Mouse (Mus musculus) ES-Bruce4 (cell line): ENCODE data around the gene Serpine2.

Experiments
- CTCF ChIP-seq: IDR thresholded peaks from one replicate; pipeline ENCODE4 v1.8.1; 2011; ENCODE audit warnings: low read depth, low read length
- EP300 ChIP-seq: IDR thresholded peaks from 2 replicates; pipeline ENCODE4 v1.6.1; 2011; ENCODE audit warnings: low read depth, low read length; ENCODE audit not compliant: insufficient read depth
- POLR2A ChIP-seq: IDR thresholded peaks from one replicate; pipeline ENCODE4 v1.8.1; 2011; ENCODE audit warnings: low read length; ENCODE audit not compliant: insufficient read depth

- TF ChIP-seq EP300 (no peak), CTCF (no peak), POLR2A (no peak)
Observed at GRCm38 (mm10) chr1:79858389-79858994, 2.5 kb downstream of the Serpine2 start.
